Mouse (Mus musculus) embryonic facial prominence, embryonic 12.5 days (tissue): ENCODE measurements around the gene Pcgf1. TPM values are rescaled to one million over a fixed set of nuclear protein-coding genes. Genes with fewer than 3 reads are reported as not detected.

Experiments used
- ATAC-seq: fragments of 200-750 bp; cut with Nextera tagmentation; 2 replicates; pipeline ENCODE4 v1.8.0; 2017; ENCODE audit not compliant: insufficient number of reproducible peaks, insufficient read depth, low FRiP score, low TSS enrichment
- H3K27ac ChIP-seq: fragments of 300-500 bp; sonication (generic); 2 replicates; pipeline ENCODE4 v1.5.1; 2016; ENCODE audit warnings: mild to moderate bottlenecking
- H3K27me3 ChIP-seq: fragments of 300-500 bp; sonication (generic); 2 replicates; pipeline ENCODE4 v1.6.1; 2016; ENCODE audit warnings: mild to moderate bottlenecking, moderate library complexity
- H3K36me3 ChIP-seq: fragments of 300-500 bp; sonication (generic); 2 replicates; pipeline ENCODE4 v1.6.1; 2016; ENCODE audit warnings: mild to moderate bottlenecking
- H3K4me1 ChIP-seq: fragments of 300-500 bp; sonication (generic); 2 replicates; pipeline ENCODE4 v1.6.1; 2016
- H3K4me2 ChIP-seq: fragments of 300-500 bp; sonication (generic); replicated peaks from 2 replicates; pipeline ENCODE4 v1.6.1; 2016; ENCODE audit warnings: mild to moderate bottlenecking, moderate library complexity
- H3K4me3 ChIP-seq: fragments of 300-500 bp; sonication (generic); 2 replicates; pipeline ENCODE4 v1.5.1; 2016; ENCODE audit warnings: mild to moderate bottlenecking
- H3K9ac ChIP-seq: fragments of 300-500 bp; sonication (generic); 2 replicates; pipeline ENCODE4 v1.6.1; 2016; ENCODE audit warnings: mild to moderate bottlenecking, moderate library complexity
- H3K9me3 ChIP-seq: fragments of 300-500 bp; sonication (generic); 2 replicates; pipeline ENCODE4 v1.6.1; 2016; ENCODE audit warnings: mild to moderate bottlenecking, moderate library complexity
- WGBS: fragments of 180-500 bp; shearing (Covaris S2); methylation state at CpG from one replicate; pipeline ENCODE4 v1.1.7; 2016; 5-methylcytosine and 5-hydroxymethylcytosine counted together
- polyA plus RNA-seq: library from polyadenylated mRNA; unstranded; fragments of >200 nt; fragmentation: Nextera tagmentation; extraction: Ambion mirVana; gene quantifications from 2 replicates; pipeline ENCODE4 v1.2.1, GENCODE M21; 2016

Pcgf1 gene
- polyA plus RNA-seq, 1 experiment from 2014 or later = 41.0 TPM

GRCm38 (mm10) chr6:83107566-83108400, 30.1 kb downstream of the Pcgf1 start:
- Histone ChIP-seq H3K4me2 (peak overlapping the region; percentile 76), H3K4me3 (peak overlapping the region; percentile 63; the same call in 1 of the 2 replicates), H3K36me3 (peaks cover 7% of the 10 kb centered on the region; the same call in 1 of the 2 replicates), H3K27me3 (peaks cover 7% of the 10 kb centered on the region; the same call in 1 of the 2 replicates), H3K9me3 (no peaks in the 10 kb centered on the region), H3K4me1 (peaks cover 26% of the 10 kb centered on the region), H3K27ac (peak overlapping the region; percentile 67; the same call in 1 of the 2 replicates), H3K9ac (peak overlapping the region; percentile 71; the same call in 1 of the 2 replicates)
- ATAC-seq = no peak
- 33% methylated on average over 13 of the region's 13 CpGs for WGBS

GRCm38 (mm10) chr6:83108762-83109668, 31.3 kb downstream of the Pcgf1 start, which contains the start of gene Mrpl53:
TSS of gene Mrpl53 (plus strand) at chr6:83109040.
- Histone ChIP-seq H3K4me3 (peak within 1 kb of the TSS; percentile 63), H3K9ac (peak within 1 kb of the TSS; percentile 71), H3K27ac (peak within 1 kb of the TSS; percentile 67), H3K9me3 (no peaks in the 10 kb centered on the region), H3K27me3 (no peaks in the 10 kb centered on the region), H3K4me1 (peaks cover 20% of the 10 kb centered on the region), H3K4me2 (peak within 1 kb of the TSS; percentile 76), H3K36me3 (peaks cover 7% of the 10 kb centered on the region; the same call in 1 of the 2 replicates)
- under 1% methylated on average over 76 of the region's 76 CpGs for WGBS
- ATAC-seq = peak; percentile 86

GRCm38 (mm10) chr6:83111510-83112136, 34.0 kb downstream of the Pcgf1 start:
- Histone ChIP-seq H3K9me3 (no peaks in the 10 kb centered on the region), H3K4me3 (no peak overlapping the region), H3K9ac (no peak overlapping the region), H3K27ac (no peak overlapping the region), H3K27me3 (no peaks in the 10 kb centered on the region), H3K4me2 (no peak overlapping the region), H3K36me3 (peaks cover under 1% of the 10 kb centered on the region; the same call in 1 of the 2 replicates), H3K4me1 (peaks cover 31% of the 10 kb centered on the region)
- ATAC-seq = no peak
- WGBS = 94% methylated on average over 4 of the region's 4 CpGs

- H3K36me3 ChIP-seq = peaks cover 33% of the 10 kb centered on the region
- no peaks in the 10 kb centered on the region for H3K27me3 ChIP-seq
- H3K9ac ChIP-seq = peak within 1 kb of the TSS; percentile 96
- H3K9me3 ChIP-seq = no peaks in the 10 kb centered on the region
- peak within 1 kb of the TSS; percentile 83 for H3K27ac ChIP-seq
- H3K4me1 ChIP-seq = peaks cover 25% of the 10 kb centered on the region
- WGBS = under 1% methylated on average over 56 of the region's 58 CpGs
- peak; percentile 76 for ATAC-seq
- peak within 1 kb of the TSS; percentile 97 for H3K4me2 ChIP-seq
- peak within 1 kb of the TSS; percentile 71 for H3K4me3 ChIP-seq
These were observed 37.5 kb downstream of the Pcgf1 start, which contains the start of gene Mogs for GRCm38 (mm10) chr6:83115011-83115671. TSS of gene Mogs (plus strand) at chr6:83115496.

- peak; percentile 43 for ATAC-seq
- Histone ChIP-seq H3K4me3 (peak overlapping the region; percentile 71), H3K4me1 (peaks cover 26% of the 10 kb centered on the region), H3K9ac (peak overlapping the region; percentile 96), H3K36me3 (peaks cover 33% of the 10 kb centered on the region), H3K27ac (peak overlapping the region; percentile 83), H3K4me2 (peak overlapping the region; percentile 97), H3K9me3 (no peaks in the 10 kb centered on the region), H3K27me3 (no peaks in the 10 kb centered on the region)
- WGBS = 3% methylated on average over 42 of the region's 48 CpGs
These were observed 38.2 kb downstream of the Pcgf1 start for GRCm38 (mm10) chr6:83115682-83116372.

- 72% methylated on average over 11 of the region's 11 CpGs for WGBS
- Histone ChIP-seq H3K4me1 (peaks cover 26% of the 10 kb centered on the region), H3K9me3 (no peaks in the 10 kb centered on the region), H3K9ac (peak overlapping the region; percentile 96), H3K36me3 (peaks cover 33% of the 10 kb centered on the region), H3K27me3 (no peaks in the 10 kb centered on the region), H3K27ac (peak overlapping the region; percentile 83; the same call in 1 of the 2 replicates), H3K4me3 (peak overlapping the region; percentile 71), H3K4me2 (peak overlapping the region; percentile 97)
- ATAC-seq = no peak
These were observed 38.9 kb downstream of the Pcgf1 start for GRCm38 (mm10) chr6:83116373-83117164.

GRCm38 (mm10) chr6:83117165-83117438, 39.4 kb downstream of the Pcgf1 start:
- no peak for ATAC-seq
- H3K4me1 ChIP-seq = peaks cover 26% of the 10 kb centered on the region

GRCm38 (mm10) chr6:83117616-83118015, 39.9 kb downstream of the Pcgf1 start:
- no peak overlapping the region for H3K27ac ChIP-seq
- no peak overlapping the region for H3K4me2 ChIP-seq
- peaks cover 33% of the 10 kb centered on the region for H3K36me3 ChIP-seq
- H3K9me3 ChIP-seq = no peaks in the 10 kb centered on the region
- peaks cover 27% of the 10 kb centered on the region for H3K4me1 ChIP-seq
- H3K4me3 ChIP-seq = 0 out of 2 replicates have a peak overlapping the region, but pooled peaks have one; percentile 1
- no peak overlapping the region for H3K9ac ChIP-seq
- ATAC-seq = no peak
- no peaks in the 10 kb centered on the region for H3K27me3 ChIP-seq
- 90% methylated on average over 13 of the region's 13 CpGs for WGBS

More at GRCm38 (mm10) chr6:83117165-83117438, 39.4 kb downstream of the Pcgf1 start:
- 0 out of 2 replicates have a peak overlapping the region, but pooled peaks have one; percentile 71 for H3K4me3 ChIP-seq
- peak overlapping the region; percentile 96; the same call in 1 of the 2 replicates for H3K9ac ChIP-seq
- H3K27me3 ChIP-seq = no peaks in the 10 kb centered on the region
- H3K36me3 ChIP-seq = peaks cover 33% of the 10 kb centered on the region
- WGBS = 84% methylated on average over 4 of the region's 4 CpGs
- H3K4me2 ChIP-seq = peak overlapping the region; percentile 97; the same call in 1 of the 2 replicates
- no peaks in the 10 kb centered on the region for H3K9me3 ChIP-seq
- peak overlapping the region; percentile 69; the same call in 1 of the 2 replicates for H3K27ac ChIP-seq

- no peaks in the 10 kb centered on the region for H3K27me3 ChIP-seq
- WGBS = 85% methylated on average over 11 of the region's 11 CpGs
- no peak overlapping the region for H3K9ac ChIP-seq
- no peak for ATAC-seq
- peaks cover 33% of the 10 kb centered on the region for H3K4me1 ChIP-seq
- no peak overlapping the region for H3K27ac ChIP-seq
- peaks cover 33% of the 10 kb centered on the region for H3K36me3 ChIP-seq
- no peaks in the 10 kb centered on the region for H3K9me3 ChIP-seq
- H3K4me3 ChIP-seq = 0 out of 2 replicates have a peak overlapping the region, but pooled peaks have one; percentile 2
- H3K4me2 ChIP-seq = no peak overlapping the region
These were observed 40.7 kb downstream of the Pcgf1 start for GRCm38 (mm10) chr6:83118369-83118768.
